Mouse (Mus musculus) forebrain, embryonic 14.5 days (tissue): ENCODE data around the gene Gm732. TPM values are rescaled to one million over a fixed set of nuclear protein-coding genes. Genes with fewer than 3 reads are reported as not detected.

Experiments used
- ATAC-seq: fragments of 200-750 bp; cut with Nextera tagmentation; 2 replicates; pipeline ENCODE4 v1.8.0; 2017; ENCODE audit warnings: mild to moderate bottlenecking, moderate library complexity
- DNase-seq: peaks from one replicate; pipeline ENCODE4 v3.0.0-alpha.2; 2015; ENCODE audit warnings: low spot score
- H3K27ac ChIP-seq: fragments of 300-500 bp; sonication (generic); 2 replicates; pipeline ENCODE4 v1.5.1; 2014; ENCODE audit warnings: low read depth, mild to moderate bottlenecking, control low read depth, low read length, moderate library complexity
- H3K27me3 ChIP-seq: fragments of 300-500 bp; sonication (generic); replicated peaks from 2 replicates; pipeline ENCODE4 v1.6.1; 2014; ENCODE audit warnings: low read length, control low read depth, mixed read lengths; ENCODE audit not compliant: control insufficient read depth, insufficient read depth
- H3K36me3 ChIP-seq: fragments of 300-500 bp; sonication (generic); 2 replicates; pipeline ENCODE4 v1.6.1; 2014; ENCODE audit warnings: low read length, control low read depth; ENCODE audit not compliant: control insufficient read depth, insufficient read depth
- H3K4me1 ChIP-seq: fragments of 300-500 bp; sonication (generic); 2 replicates; pipeline ENCODE4 v1.6.1; 2014; ENCODE audit warnings: antibody characterized with exemption, low read length, control low read depth; ENCODE audit not compliant: control insufficient read depth, insufficient read depth
- H3K4me2 ChIP-seq: fragments of 300-500 bp; sonication (generic); 2 replicates; pipeline ENCODE4 v1.6.1; 2014; ENCODE audit warnings: mild to moderate bottlenecking, control low read depth, low read length
- H3K4me3 ChIP-seq: fragments of 300-500 bp; sonication (generic); 2 replicates; pipeline ENCODE4 v1.5.1; 2014; ENCODE audit warnings: low read depth, low read length, control low read depth
- H3K9ac ChIP-seq: fragments of 300-500 bp; sonication (generic); 2 replicates; pipeline ENCODE4 v1.6.1; 2014; ENCODE audit warnings: mild to moderate bottlenecking, low read length, control low read depth, moderate library complexity
- H3K9me3 ChIP-seq: fragments of 300-500 bp; sonication (generic); replicated peaks from 2 replicates; pipeline ENCODE4 v1.6.1; 2016; ENCODE audit warnings: low read length, control low read depth, mixed read lengths; ENCODE audit not compliant: control insufficient read depth
- WGBS: fragments of 180-500 bp; shearing (Covaris S2); extraction: QIAGEN DNeasy Blood & Tissue Kit; methylation state at CpG from one replicate; pipeline ENCODE4 v1.1.7; 2014; 5-methylcytosine and 5-hydroxymethylcytosine counted together
- polyA plus RNA-seq: library from polyadenylated mRNA; unstranded; fragments of >200 nt; fragmentation: Nextera tagmentation; extraction: Ambion mirVana; gene quantifications from 2 replicates; pipeline ENCODE4 v1.2.1, GENCODE M21; 2014

Gm732 gene
- polyA plus RNA-seq = not detected in 2 replicates

DNA sequence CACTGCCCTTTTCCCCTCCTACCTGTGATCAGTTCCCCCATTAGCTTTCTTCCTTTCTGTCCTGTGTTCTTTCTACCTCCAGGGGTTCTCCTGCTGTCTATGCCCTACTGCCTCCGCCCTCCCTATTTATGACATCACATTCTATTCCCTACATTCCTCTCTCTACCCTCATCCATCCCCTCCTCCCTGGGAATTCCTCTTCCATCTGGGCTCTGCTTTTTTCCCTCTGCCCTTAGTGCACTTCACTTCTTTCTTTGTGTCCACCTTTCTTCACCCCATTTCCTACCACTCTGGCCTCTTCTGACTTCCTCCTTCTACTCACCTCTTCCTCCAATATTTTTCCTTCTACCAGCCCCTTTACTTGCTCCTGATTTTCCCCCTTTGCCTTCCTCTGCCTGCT is at the start of gene Gm732:
Gm732 (minus strand) TSS at position 101 of the 400 bp plus-strand sequence.
- no peak within 1 kb of the TSS for H3K27ac ChIP-seq
- no peak for ATAC-seq
- no peak within 1 kb of the TSS for H3K4me2 ChIP-seq
- H3K9ac ChIP-seq = no peak within 1 kb of the TSS
- DNase-seq = no peak
- H3K4me1 ChIP-seq = no peaks in the 10 kb centered on the region
- 67% methylated on average over 1 of the region's 1 CpGs for WGBS
- no peaks in the 10 kb centered on the region for H3K9me3 ChIP-seq
- no peaks in the 10 kb centered on the region for H3K27me3 ChIP-seq
- no peaks in the 10 kb centered on the region for H3K36me3 ChIP-seq
- H3K4me3 ChIP-seq = no peak within 1 kb of the TSS

Other genes with a start within 250 kb of the Gm732 start
- 0.05 TPM in 1 of 2 replicates, not detected in the other for gene Tent5d, start 155.9 kb downstream of the Gm732 start, polyA plus RNA-seq
- 13.6 and 16.7 TPM in 2 replicates for gene 2610002M06Rik, start 132.1 kb downstream of the Gm732 start, polyA plus RNA-seq